Mouse (Mus musculus) ES-E14 (cell line): ENCODE measurements around the gene Rhoc.

Experiments
- CHD2 ChIP-seq: IDR thresholded peaks from 2 replicates; pipeline ENCODE4 v1.6.1; 2014; ENCODE audit warnings: mild to moderate bottlenecking, low read depth, low read length, inconsistent platforms
- HCFC1 ChIP-seq: IDR thresholded peaks from 2 replicates; pipeline ENCODE4 v1.6.1; 2012; ENCODE audit warnings: low read length, inconsistent platforms, borderline replicate concordance; ENCODE audit not compliant: insufficient read depth

- no peak for TF ChIP-seq HCFC1
- no peak for TF ChIP-seq CHD2
Observed at GRCm38 (mm10) chr3:104816130-104816529, 28.0 kb downstream of the Rhoc start.
